Mouse (Mus musculus) ES-E14 (cell line): ENCODE measurements at regions not wholly inside any gene's neighbourhood (a gene's known extent, or its start where the extent isn't known, plus 50 kb on each side); places are given as distances from the start of the nearest gene placed in this dataset.

ENCODE experiments used
- DNase-seq: peaks from one replicate; pipeline ENCODE4 v3.0.0-alpha.2; 2013; ENCODE audit warnings: low read depth, low spot score
- H3K27ac ChIP-seq: 2 replicates; pipeline ENCODE4 v1.5.1; 2012; ENCODE audit warnings: low read depth, mild to moderate bottlenecking, low read length, moderate library complexity, mixed read lengths; ENCODE audit not compliant: poor library complexity, insufficient read depth, severe bottlenecking
- H3K36me3 ChIP-seq: 2 replicates; pipeline ENCODE4 v1.6.1; 2012; ENCODE audit warnings: mild to moderate bottlenecking, low read length, moderate library complexity, mixed read lengths; ENCODE audit not compliant: control insufficient read depth, poor library complexity, insufficient read depth, severe bottlenecking
- H3K4me1 ChIP-seq, 2 experiments: fragments of 150-350 bp in 1 of 2; sonication (generic) in 1 of 2; 2 replicates each; pipeline ENCODE4 v1.6.1; 2012; ENCODE audit warnings: low read length in 2 of 2, mild to moderate bottlenecking in 1 of 2, mixed read lengths in 1 of 2; ENCODE audit not compliant: control insufficient read depth in 2 of 2, insufficient read depth in 2 of 2, poor library complexity in 1 of 2
- H3K4me3 ChIP-seq, 2 experiments: fragments of 150-350 bp in 1 of 2; sonication (generic) in 1 of 2; 2 replicates each; pipeline ENCODE4 v1.5.1; 2012; ENCODE audit warnings: low read length in 2 of 2, low read depth in 1 of 2, mild to moderate bottlenecking in 1 of 2, mixed read lengths in 1 of 2; ENCODE audit not compliant: insufficient read depth in 1 of 2, poor library complexity in 1 of 2, severe bottlenecking in 1 of 2
- H3K9ac ChIP-seq: 2 replicates; pipeline ENCODE4 v1.6.1; 2012; ENCODE audit warnings: low read depth, mild to moderate bottlenecking, low read length, mixed read lengths; ENCODE audit not compliant: poor library complexity, insufficient read depth, severe bottlenecking
- H3K9me3 ChIP-seq: fragments of 150-350 bp; sonication (generic); 2 replicates; pipeline ENCODE4 v1.6.1; 2012; ENCODE audit warnings: low read depth, mild to moderate bottlenecking, low read length; ENCODE audit not compliant: control insufficient read depth, insufficient read depth
- CHD2 ChIP-seq: IDR thresholded peaks from 2 replicates; pipeline ENCODE4 v1.6.1; 2014; ENCODE audit warnings: mild to moderate bottlenecking, low read depth, low read length, inconsistent platforms
- HCFC1 ChIP-seq: IDR thresholded peaks from 2 replicates; pipeline ENCODE4 v1.6.1; 2012; ENCODE audit warnings: low read length, inconsistent platforms, borderline replicate concordance; ENCODE audit not compliant: insufficient read depth
- MAFK ChIP-seq: IDR thresholded peaks from 2 replicates; pipeline ENCODE4 v1.6.1; 2014; ENCODE audit warnings: mild to moderate bottlenecking, low read depth, low read length, inconsistent platforms; ENCODE audit not compliant: insufficient read depth
- ZC3H11A ChIP-seq: IDR thresholded peaks from 2 replicates; pipeline ENCODE4 v1.6.1; 2012; ENCODE audit warnings: low read depth, mild to moderate bottlenecking, inconsistent platforms, low read length, borderline replicate concordance
- ZNF384 ChIP-seq: IDR thresholded peaks from 2 replicates; pipeline ENCODE4 v1.6.1; 2012; ENCODE audit warnings: low read depth, low read length, inconsistent platforms
- in situ Hi-C, 2 experiments: fragments of 600-800 bp; cut with MboI; formaldehyde crosslinking; loops; one replicate each; pipeline ENCODE4 v1.15.1; 2025; ENCODE audit warnings: low sequenced_read_pairs in 2 of 2, inconsistent platforms in 1 of 2; ENCODE audit not compliant: unreplicated experiment in 2 of 2

DNA sequence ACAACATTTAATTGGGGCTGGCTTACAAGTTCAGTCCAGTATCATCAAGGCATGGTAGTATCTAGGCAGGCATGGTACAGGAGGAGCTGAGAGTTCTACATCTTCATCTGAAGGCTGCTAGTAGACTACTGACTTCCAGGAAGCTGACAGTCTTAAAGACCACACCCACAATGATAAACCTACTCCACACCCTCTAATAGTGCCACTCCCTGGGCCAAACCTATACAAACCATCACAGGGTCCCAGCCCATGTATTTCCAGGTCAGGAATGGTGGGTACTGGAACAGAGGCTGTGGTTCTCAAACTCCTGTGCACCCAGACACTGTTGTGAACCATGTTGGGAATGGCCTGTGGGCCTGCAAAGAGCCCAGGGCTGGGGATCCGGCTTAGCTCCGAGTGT is 55.2 kb upstream of the Eif4g2 start:
- Histone ChIP-seq H3K27ac (no peak overlapping the region), H3K4me1 (no peaks in the 10 kb centered on the region), H3K4me3 (no peak overlapping the region), H3K36me3 (no peaks in the 10 kb centered on the region), H3K9ac (no peak overlapping the region), H3K9me3 (no peaks in the 10 kb centered on the region)
- in situ Hi-C loops: no loop called here
- no peak for TF ChIP-seq HCFC1
- TF ChIP-seq MAFK: no peak
- TF ChIP-seq ZNF384: no peak
- TF ChIP-seq CHD2: no peak
- TF ChIP-seq ZC3H11A: no peak
- DNase-seq: no peak

DNA sequence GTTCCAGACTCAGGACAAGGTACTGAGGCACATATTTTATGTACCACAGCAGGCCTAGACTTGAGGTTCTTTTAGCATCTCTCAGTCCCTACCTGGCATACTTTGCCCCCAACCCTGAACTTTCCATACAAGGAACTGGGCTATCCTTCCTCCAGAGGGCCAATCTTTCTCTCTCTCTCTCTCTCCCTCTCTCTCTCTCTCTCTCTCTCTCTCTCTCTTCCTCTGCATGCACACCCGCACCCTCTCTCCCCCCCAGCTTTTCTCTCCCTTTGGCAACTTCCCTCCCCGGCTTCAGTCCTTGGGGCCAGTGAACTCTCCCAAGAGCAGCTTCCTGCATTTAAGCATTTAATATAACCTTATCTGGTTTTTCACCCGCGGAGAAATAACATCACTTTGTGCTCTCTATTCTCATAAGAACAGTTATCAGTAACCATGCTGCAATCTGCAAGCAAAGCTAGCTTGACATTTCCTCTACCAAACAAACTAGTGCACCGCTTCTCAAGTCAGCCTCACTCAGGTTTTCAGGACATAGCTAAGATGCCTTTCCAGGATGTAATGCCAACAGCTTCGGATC is 53.3 kb upstream of the Eif4g2 start:
- no peaks in the 10 kb centered on the region for H3K9me3 ChIP-seq
- H3K27ac ChIP-seq: no peak overlapping the region
- TF ChIP-seq MAFK (no peak), CHD2 (no peak), ZC3H11A (no peak), ZNF384 (no peak), HCFC1 (no peak)
- no peak for DNase-seq
- H3K4me3 ChIP-seq: no peak overlapping the region
- in situ Hi-C loops: no loop called here
- no peaks in the 10 kb centered on the region for H3K36me3 ChIP-seq
- H3K4me1 ChIP-seq: no peaks in the 10 kb centered on the region
- H3K9ac ChIP-seq: no peak overlapping the region

GRCm38 (mm10) chr7:111134496-111134895 is 51.7 kb upstream of the Eif4g2 start:
- H3K9ac ChIP-seq: no peak overlapping the region
- DNase-seq: no peak
- H3K27ac ChIP-seq: no peak overlapping the region
- no peaks in the 10 kb centered on the region for H3K36me3 ChIP-seq
- no peak for TF ChIP-seq MAFK
- no peaks in the 10 kb centered on the region for H3K9me3 ChIP-seq
- H3K4me3 ChIP-seq: no peak overlapping the region
- in situ Hi-C loops: no loop called here
- no peaks in the 10 kb centered on the region for H3K4me1 ChIP-seq
